Mouse (Mus musculus): ENCODE measurements around the gene Yme1l1. TPM values are rescaled to one million over a fixed set of nuclear protein-coding genes. Genes with fewer than 3 reads are reported as not detected.

The Yme1l1 gene
- polyA plus RNA-seq, 1 experiment: 2.9 TPM

DNA sequence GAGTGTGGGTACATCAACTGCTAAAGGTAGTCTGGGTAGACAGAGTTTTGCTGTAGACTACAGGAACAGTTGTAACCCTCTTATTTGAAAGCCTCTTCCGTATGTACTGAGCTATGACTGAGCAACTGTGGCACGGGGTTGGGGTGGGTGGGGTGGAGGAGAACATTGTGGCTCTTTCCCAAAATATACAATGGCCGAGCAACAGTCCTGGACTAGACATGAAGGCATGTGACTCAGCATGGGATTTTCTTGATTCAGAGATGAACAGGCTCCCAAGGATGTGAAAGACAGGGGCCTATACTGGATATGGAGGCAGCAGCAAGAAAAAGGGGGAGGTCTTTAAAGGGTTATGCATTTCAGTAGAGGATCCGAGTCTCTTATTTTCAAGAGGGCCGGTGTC is 57.5 kb downstream of the Yme1l1 start:
- Histone ChIP-seq H3K36me3 (replicated peaks; ENCODE audit: low read length) (no peaks in the 10 kb centered on the region), H3K4me1 (no peaks in the 10 kb centered on the region), H3K4me3 (replicated peaks) (no peak overlapping the region), H3K9me3 (no peaks in the 10 kb centered on the region), H3K27me3 (replicated peaks) (peaks cover 2% of the 10 kb centered on the region)
- TF ChIP-seq GATA1 (IDR thresholded peaks at IDR 0.05; ENCODE audit: borderline replicate concordance, low read length): no peak
- no peak for TF ChIP-seq FLI1 (IDR thresholded peaks at IDR 0.05; ENCODE audit: low read length)

DNA sequence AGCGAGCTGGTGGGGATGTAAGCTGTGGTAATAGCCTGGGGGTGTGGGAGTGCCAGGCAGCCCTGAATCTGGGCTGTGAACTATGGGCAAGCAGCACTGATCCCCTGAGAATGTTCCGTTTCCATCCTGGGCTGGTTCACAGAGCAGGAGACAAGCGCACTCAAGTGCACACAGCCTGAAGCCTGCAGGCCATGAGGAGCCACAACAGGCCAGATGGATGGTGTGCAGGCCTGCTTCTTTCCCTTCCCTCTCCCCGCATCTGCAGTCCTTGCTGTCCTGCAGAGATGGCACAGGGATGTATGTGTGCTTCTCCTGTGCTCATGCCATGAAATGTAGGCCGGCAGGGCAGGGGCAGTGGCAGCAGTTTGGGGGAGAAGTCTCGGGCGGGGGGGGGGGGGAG is 69.0 kb downstream of the Yme1l1 start:
- H3K4me3 ChIP-seq (replicated peaks): peak overlapping the region; percentile 23
- H3K4me1 ChIP-seq: no peaks in the 10 kb centered on the region
- H3K27me3 ChIP-seq (replicated peaks): peaks cover 4% of the 10 kb centered on the region
- no peak for TF ChIP-seq GATA1 (IDR thresholded peaks at IDR 0.05; ENCODE audit: borderline replicate concordance, low read length)
- TF ChIP-seq FLI1 (IDR thresholded peaks at IDR 0.05; ENCODE audit: low read length): no peak
- H3K9me3 ChIP-seq: no peaks in the 10 kb centered on the region
- no peaks in the 10 kb centered on the region for H3K36me3 ChIP-seq (replicated peaks; ENCODE audit: low read length)

DNA sequence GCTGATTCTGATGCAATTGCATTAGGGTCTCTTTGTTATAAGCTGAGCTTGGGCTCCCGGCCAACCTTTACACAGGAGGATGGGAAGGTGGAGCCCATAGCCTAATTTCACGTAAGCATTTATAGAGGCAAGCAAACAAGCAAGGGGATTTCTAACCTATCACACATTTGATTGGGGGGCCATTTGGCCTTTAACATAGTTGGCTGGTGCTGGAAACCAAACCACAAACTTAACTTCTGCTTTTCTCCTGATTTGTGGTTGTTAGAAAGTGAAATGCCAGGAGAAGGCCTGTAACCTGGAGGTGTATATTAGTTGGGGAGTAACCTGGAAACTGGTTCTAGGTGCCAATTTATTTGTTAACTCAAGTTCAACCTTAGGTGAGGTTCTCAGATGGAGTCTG is 72.3 kb downstream of the Yme1l1 start:
- H3K4me1 ChIP-seq: no peaks in the 10 kb centered on the region
- no peaks in the 10 kb centered on the region for H3K36me3 ChIP-seq (replicated peaks; ENCODE audit: low read length)
- no peaks in the 10 kb centered on the region for H3K9me3 ChIP-seq
- TF ChIP-seq FLI1 (IDR thresholded peaks at IDR 0.05; ENCODE audit: low read length) (no peak), GATA1 (IDR thresholded peaks at IDR 0.05; ENCODE audit: borderline replicate concordance, low read length) (no peak)
- peaks cover 16% of the 10 kb centered on the region for H3K27me3 ChIP-seq (replicated peaks)
- no peak overlapping the region for H3K4me3 ChIP-seq (replicated peaks)

DNA sequence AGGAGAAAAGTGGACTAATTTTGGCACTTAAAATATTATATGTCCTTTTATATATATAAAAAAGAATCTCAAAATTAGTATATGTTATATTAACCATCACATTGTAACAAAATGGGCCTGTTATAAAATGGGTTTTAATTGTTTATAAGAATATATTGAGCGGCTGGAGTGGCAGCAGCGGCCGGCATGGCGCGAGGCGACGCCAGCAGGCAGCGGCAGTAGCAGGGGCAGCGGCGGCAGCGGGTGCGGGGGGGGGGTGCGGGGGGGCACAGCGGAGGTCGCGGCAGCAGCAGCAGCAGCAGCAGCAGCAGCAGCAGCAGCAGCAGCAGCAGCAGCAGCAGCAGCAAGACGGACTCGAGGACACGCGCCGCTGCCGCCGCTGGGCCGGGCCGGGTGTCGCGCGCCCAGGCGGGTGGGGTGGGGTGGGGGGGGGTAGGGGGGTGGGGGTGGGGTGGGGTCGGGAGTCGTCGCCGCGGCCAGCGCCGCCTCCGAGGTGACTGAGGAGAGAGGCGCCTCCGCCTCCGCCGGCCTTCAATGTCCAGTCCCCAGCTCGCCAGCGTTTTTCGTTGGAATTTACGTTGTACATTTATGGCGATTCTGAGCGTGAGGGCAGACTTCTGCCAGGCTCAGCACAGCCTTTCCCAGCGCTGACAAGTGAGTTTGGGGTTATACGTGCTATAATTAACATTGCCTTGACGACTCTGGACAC is 78.0 kb downstream of the Yme1l1 start:
- no peaks in the 10 kb centered on the region for H3K4me1 ChIP-seq
- no peaks in the 10 kb centered on the region for H3K9me3 ChIP-seq
- H3K4me3 ChIP-seq (replicated peaks): peak overlapping the region; percentile 88
- H3K27me3 ChIP-seq (replicated peaks): peaks cover 20% of the 10 kb centered on the region
- no peaks in the 10 kb centered on the region for H3K36me3 ChIP-seq (replicated peaks; ENCODE audit: low read length)
- TF ChIP-seq GATA1 (IDR thresholded peaks at IDR 0.05; ENCODE audit: borderline replicate concordance, low read length) (no peak), FLI1 (IDR thresholded peaks at IDR 0.05; ENCODE audit: low read length) (no peak)

Other genes starting within 250 kb of the Yme1l1 start
- gene Abi1, start 116.1 kb upstream of the Yme1l1 start, polyA plus RNA-seq (2012; ENCODE audit: insufficient read depth, low replicate concordance): 61.8 and 70.5 TPM in 2 replicates
- gene Acbd5, start 88.2 kb upstream of the Yme1l1 start, polyA plus RNA-seq (2012; ENCODE audit: insufficient read depth, low replicate concordance): 3.2 TPM in 1 of 2 replicates, not detected in the other
- gene Mastl, start 345 bp upstream of the Yme1l1 start, polyA plus RNA-seq (2012; ENCODE audit: insufficient read depth, low replicate concordance): 0.25 TPM in 1 of 2 replicates, not detected in the other
- not detected in 2 replicates for gene 4931423N10Rik, start 51.1 kb downstream of the Yme1l1 start, polyA plus RNA-seq (2012; ENCODE audit: insufficient read depth, low replicate concordance)
- not detected in 2 replicates for gene Nxph2, start 164.9 kb downstream of the Yme1l1 start, polyA plus RNA-seq (2012; ENCODE audit: insufficient read depth, low replicate concordance)